Mouse (Mus musculus) liver, postnatal 0 days (tissue): ENCODE results near the gene Mbd6.

ENCODE experiments used
- CTCF ChIP-seq: sonication (generic); IDR thresholded peaks from 2 replicates; pipeline ENCODE4 v1.5.1; 2016; ENCODE audit warnings: antibody characterized with exemption, low read depth
- EP300 ChIP-seq: IDR thresholded peaks from 2 replicates; pipeline ENCODE4 v1.6.1; 2016; ENCODE audit warnings: antibody characterized with exemption, low read depth, mild to moderate bottlenecking

- no peak for TF ChIP-seq CTCF
- TF ChIP-seq EP300 = no peak
These were observed 7.5 kb downstream of the Mbd6 start for GRCm38 (mm10) chr10:127281316-127281715.
